Mouse (Mus musculus): ENCODE results near the gene B230307C23Rik. TPM values are rescaled to one million over a fixed set of nuclear protein-coding genes. Genes with fewer than 3 reads are reported as not detected.

The B230307C23Rik gene
- polyA plus RNA-seq (2015; fragmentation: Illumina TruSeq; extraction: RNeasy Lipid Tissue Mini Kit (QIAGEN cat#74804); ENCODE audit: insufficient read depth, low replicate concordance), result 47.6 TPM

GRCm38 (mm10) chr16:97996616-97997382 is at the start of gene B230307C23Rik:
Gene B230307C23Rik, plus strand, starts transcription at chr16:97997315.

GRCm38 (mm10) chr16:97962151-97962948 is 34.8 kb upstream of the B230307C23Rik start, which contains the start of the genes C2cd2 and Zbtb21:
Gene C2cd2, minus strand, starts transcription at chr16:97962598.
Gene Zbtb21, minus strand, starts transcription at chr16:97962622.

Other genes starting within 250 kb of the B230307C23Rik start
- gene Ripk4, start 233.5 kb upstream of the B230307C23Rik start, polyA plus RNA-seq (2015; fragmentation: Illumina TruSeq; extraction: RNeasy Lipid Tissue Mini Kit (QIAGEN cat#74804); ENCODE audit: insufficient read depth, low replicate concordance), result 0.22 TPM
- 13.4 TPM for gene Prdm15, start 145.5 kb upstream of the B230307C23Rik start, polyA plus RNA-seq (2015; fragmentation: Illumina TruSeq; extraction: RNeasy Lipid Tissue Mini Kit (QIAGEN cat#74804); ENCODE audit: insufficient read depth, low replicate concordance)
- gene C2cd2, start 34.7 kb upstream of the B230307C23Rik start, polyA plus RNA-seq (2015; fragmentation: Illumina TruSeq; extraction: RNeasy Lipid Tissue Mini Kit (QIAGEN cat#74804); ENCODE audit: insufficient read depth, low replicate concordance), result 16.5 TPM
- 13.7 TPM for gene Zbtb21, start 34.7 kb upstream of the B230307C23Rik start, polyA plus RNA-seq (2015; fragmentation: Illumina TruSeq; extraction: RNeasy Lipid Tissue Mini Kit (QIAGEN cat#74804); ENCODE audit: insufficient read depth, low replicate concordance)
- 13.0 TPM for gene A630089N07Rik, start 85.1 kb downstream of the B230307C23Rik start, polyA plus RNA-seq (2015; fragmentation: Illumina TruSeq; extraction: RNeasy Lipid Tissue Mini Kit (QIAGEN cat#74804); ENCODE audit: insufficient read depth, low replicate concordance)